Mouse (Mus musculus) lung, postnatal 25 days (tissue): Measurements from ENCODE around the gene Lgi4.
A peak's percentile ranks its signal among the peaks of the same experiment; 100 is the strongest.

Experiments used
- DNase-seq: peaks from one replicate; pipeline ENCODE4 v3.0.0; 2022; ENCODE audit warnings: low spot score

The Lgi4 gene

DNA sequence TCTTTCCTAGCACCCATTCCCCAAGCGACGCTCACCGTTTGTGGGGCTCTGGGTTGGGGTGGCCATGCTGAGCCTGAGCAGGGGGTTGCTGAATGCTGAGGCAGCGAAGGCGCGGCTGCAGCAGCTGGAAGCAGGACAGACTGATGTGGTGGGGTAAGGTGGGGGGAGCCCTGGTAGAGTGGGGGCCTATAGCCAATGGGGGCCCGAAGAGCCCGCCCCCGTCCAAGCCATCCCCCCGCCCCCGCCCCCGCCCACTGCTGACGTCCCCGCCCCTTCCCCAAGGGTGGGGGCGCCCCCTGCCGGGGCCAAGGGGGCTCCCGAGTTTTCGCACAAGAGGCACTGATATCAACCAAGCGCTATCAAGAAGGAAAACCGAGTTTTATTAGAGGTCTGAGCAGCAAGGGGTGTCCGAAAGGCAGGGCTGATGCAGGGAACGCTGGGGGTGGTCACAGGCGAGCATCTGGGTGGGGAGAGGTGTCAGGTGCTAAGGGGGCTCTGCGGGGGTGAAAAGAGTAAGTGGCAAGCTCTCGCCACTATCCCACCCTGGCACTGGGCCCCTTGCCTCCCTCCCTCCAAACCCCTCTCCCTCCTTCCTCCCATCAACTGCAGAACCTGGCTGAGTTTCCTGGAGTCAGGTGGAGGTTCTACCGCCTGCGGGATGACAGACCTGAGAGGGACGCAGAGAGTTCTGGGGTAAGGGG lies 7.7 kb upstream of the Lgi4 start, which contains the start of gene Fxyd7:
TSS of gene Fxyd7 (minus strand) at position 147 of the 701 bp plus-strand sequence.
- DNase-seq: no peak

DNA sequence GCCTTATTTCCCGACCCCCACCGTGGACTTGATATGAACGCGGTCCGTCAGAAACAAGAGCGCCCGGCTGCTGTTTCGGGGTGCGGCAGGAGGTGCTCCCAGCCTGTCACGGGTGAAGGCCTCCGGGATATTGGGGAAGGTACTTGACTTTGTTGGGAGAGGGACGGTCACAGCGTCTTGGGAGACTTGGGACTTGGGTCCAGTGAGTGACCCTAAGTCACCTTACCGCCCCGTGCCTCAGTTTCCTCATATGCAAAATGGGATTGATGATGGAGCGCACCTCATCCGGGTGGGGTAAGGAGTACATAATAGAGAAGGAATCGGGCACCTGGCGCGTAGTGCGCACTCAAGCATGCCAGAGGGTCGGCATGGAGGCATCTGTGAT lies 6.9 kb upstream of the Lgi4 start:
- no peak for DNase-seq

DNA sequence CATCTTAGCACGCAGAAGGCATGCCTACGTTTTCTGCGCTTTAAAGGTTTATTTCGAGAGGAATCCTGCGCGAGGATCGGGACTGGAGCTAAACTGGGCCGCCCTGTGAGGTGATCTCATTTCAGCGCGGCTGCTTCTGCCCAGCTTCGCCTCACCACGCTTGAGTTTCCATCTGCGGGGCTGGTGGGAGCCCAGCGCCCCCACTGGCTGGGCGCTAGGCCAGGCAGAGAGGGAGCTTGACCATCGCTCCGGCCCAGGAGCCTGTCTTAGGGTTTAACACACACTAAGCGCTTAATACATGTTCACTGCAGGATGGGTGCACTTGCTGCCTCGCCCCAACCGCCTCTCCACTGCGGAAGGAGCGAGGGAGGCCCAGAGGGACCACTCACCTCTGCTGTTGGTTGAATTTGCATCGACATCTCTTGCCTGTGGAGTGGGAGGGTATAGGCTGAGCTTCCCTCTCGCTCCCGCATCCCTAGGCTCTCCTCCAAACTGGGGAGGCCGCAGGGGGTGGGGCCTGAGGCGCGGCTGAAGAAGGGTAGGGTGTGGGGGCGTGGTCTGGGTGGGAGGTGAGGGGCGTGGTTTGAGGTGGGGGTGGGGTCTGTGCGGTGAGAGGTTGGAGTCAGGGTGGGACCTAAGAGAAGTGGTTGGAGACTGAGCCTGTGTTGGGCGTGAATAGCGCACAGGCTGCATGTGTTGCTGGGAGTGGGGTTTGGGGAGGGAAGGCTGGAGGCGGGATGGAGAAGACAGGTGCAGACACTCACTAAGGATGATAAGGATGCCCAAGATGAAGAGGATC lies 6.3 kb upstream of the Lgi4 start:
- no peak for DNase-seq

DNA sequence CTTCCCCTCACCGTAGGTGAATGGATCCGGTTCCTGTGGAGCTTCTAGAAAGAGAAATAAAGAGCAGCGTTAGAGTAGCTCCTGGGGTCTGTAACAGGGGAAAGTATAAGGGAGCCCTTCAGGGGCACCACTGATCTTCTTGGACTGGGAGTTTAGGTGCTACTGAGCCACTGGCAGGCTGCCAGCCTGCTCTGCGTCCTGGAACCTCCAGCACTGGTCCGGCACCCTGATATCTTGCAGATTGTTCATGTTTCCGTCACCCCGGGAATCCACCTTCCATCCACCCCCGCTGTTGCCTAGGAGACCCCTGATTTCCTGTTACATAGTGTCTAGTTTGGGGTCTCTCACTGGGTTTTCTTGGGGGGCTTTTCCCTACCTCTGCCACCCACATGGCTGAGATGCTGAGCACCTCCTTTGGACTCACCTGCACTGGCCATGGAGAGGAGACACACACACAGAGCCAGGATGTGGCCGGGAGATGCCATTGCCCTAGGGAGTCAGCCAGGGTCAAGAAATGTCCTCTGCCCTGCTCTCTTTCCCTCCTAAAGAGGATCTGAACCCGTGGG lies 5.2 kb upstream of the Lgi4 start:
- DNase-seq: no peak

DNA sequence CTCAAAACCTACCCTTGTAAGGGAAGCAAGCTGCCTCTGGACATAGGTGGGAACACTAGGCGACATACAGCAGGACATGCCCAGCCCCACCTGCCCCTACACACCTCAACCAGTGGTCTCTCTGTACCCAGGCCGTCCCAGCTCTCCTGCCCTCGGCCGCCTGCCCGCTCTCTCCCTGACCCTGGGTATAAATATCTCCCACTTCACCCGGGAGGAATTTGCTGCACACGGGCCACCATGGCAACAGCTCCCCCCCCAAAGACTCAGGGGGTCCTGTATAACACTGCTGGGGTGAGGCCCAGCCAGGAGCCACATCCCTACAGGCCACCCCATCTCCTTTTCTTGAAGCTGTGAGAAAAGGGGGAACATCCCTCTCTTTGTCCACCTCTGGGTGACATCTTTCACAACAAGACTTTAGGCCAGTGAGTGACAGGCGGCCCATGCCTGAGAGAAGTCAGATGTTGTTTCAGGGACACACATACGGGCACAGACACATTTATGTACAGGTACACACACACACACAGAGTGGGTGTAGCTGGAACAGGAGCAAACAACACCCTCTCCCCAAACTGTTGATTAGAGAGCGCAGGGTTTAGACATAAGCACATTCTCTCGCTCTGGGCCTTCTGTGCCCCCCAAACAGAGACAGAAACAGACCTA lies 4.4 kb upstream of the Lgi4 start:
- DNase-seq: no peak

DNA sequence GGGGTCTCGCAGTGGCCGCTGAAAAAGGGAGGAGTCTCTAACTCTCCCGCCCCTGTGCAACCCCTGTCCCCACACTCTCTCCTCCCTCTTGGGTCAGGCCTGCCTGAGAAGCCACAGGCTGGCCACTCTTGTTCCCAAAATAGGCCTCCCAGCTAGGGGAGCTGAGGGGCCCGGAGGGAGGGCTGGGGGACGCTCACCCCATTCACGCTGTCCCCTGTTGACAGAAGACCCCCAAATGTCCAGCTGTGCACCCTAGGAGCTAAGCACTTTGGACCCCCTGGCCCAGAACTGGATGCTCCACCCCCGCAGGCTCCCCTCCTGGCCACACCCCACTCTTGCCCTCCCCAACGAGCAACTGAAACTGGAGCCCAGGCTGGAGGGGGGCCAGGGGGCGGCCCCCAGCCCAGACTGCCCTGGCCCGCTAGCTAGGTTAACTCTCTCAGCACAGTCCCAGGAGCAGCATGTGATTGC lies 3.8 kb upstream of the Lgi4 start:
- DNase-seq: peak; percentile 68

DNA sequence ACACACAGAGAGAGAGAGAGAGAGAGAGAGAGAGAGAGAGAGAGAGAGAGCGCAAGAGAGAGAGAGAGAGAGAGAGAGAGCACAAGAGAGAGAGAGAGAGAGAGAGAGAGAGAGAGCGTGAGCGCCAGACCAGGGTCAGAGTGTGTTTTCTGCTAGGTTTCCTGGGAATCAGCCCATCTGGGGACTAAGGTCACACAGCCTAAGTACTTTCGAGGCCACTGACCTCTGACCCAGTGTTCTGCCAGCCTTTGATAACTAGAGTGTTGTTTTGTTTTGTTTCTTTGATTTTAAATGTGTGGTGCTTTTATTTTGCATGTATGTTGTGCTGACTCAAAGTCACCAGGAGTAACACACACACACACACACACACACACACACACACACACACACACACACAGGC lies 3.3 kb upstream of the Lgi4 start:
- DNase-seq: peak; percentile 41

DNA sequence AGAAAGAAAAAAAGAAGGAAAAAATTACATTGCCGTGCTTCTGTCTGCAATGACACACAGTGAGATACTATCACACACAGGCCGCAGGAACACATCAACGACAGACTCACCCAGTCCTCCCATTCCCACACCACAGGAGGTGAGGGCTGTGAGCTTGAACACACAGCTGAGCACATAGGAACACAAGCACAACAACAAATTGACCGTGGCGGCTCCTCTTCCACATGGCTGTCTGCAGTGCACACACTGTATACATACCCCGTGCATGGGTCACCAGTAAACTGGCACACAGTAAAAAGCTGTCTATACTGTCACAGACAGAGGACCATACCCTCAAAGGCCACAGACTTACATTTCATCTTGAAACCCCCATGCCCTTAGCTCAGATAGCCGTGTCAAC lies 2.7 kb upstream of the Lgi4 start:
- no peak for DNase-seq

DNA sequence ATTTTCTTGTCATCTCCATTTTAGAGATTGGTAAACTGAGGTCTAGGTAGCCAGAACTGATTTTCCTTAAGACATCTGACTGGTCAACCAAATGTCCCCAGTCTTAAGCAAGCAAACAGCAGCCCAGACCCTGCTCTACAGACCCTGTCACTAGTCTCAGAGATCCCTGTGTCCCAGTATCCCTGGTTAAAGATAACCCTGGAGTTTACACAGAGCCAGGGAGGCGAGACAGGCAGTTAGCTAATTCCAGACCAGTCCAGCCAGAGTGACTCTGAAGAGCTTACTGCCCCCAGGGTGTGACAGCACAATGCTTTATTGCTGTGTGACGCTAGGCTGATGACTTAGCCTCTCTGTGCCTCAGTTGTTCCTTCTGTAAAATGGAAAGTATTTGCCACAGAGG lies 2.1 kb upstream of the Lgi4 start, which contains the start of gene Fxyd1:
TSS of gene Fxyd1 (minus strand) at position 129 of the 400 bp plus-strand sequence.
- DNase-seq: no peak

DNA sequence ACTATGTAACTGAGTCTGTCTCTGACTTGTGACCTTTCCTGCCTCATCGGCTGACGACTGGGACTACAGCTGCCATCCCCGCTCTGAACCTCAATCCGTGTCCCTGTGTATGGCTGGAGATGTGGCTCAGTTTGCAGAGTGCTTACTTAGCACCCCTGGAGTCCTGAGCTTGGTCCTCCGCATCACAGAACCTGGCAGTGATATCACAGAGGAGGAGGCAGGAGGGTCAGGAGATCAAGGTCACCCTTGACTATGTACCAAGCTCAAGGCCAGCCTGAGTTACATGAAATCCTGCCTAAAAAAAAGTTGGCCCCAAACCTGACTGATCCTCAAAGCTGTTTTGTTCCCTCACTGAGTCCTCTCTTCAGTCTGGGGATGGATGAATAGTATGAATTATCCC lies 1.4 kb upstream of the Lgi4 start:
- DNase-seq: no peak

DNA sequence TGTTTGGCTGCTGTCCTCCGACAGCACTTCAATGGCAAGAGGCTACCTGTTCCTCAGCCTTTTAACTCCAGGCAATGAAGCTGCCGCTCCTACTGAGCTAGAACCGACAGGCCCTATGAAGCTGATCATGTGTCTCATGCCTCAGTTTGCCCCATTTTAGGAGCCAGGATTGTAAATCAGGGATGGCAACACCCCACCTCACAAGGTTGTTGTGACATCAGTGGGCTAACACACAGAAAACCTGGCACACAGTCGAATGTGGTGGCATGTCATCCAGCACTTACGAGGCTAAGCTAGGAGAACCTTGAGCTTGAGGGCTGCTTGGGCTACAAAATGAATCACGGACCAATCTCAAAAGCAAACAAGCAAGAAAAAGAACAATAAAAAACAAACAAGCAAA lies 931 bp upstream of the Lgi4 start:
- DNase-seq: no peak

DNA sequence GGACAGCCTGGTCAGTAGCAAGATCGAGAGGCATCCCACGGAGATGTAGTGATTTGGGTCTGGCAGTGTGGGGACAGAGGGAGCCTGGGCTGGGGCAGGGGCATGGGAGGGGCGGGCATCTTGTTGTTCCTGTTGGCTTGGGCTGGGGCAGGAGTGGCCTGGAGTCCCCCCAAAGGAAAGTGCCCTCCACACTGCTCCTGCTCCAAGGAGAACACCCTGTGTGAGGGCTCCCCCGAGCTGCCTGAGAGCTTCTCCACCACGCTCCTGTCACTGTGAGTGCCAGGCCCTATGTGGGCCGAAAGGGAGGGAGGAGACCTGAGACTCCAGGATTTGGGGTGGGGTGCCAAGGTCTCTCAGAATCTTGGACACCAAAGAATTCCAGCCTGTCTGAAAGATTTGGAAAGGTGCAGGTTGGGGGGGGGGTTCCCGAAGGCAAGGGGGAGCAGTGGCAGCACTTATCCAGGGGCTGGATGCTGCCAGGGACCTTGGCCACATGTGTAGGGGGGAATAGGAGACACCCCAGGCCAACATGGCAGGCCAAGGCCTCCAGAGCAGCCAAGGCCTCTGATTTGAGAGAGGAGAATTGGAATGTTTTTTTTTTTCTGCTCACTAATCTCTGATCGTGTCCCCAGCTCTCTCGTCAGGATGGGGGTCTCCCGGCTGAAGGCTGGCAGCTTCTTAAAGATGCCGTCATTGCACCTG lies 928 bp downstream of the Lgi4 start:
- no peak for DNase-seq

DNA sequence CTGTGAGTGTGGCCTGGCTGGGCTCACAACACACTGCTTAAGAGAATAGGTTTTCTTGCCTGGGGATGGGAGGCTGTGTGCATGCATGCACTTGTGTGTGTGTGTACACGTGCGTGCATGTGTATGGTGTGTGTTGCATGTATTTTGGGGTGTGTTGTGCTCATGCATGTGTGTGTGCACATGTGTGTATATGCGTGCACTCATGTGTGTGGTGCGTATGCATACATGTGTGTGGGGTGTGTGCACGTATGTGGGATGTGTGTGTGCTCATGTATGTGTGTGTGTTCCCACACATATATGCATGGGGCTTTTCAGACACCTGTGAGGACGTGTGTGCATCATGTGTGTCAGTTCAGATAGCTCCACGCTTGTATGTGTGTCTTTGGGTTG lies 1.5 kb downstream of the Lgi4 start:
- DNase-seq: no peak

DNA sequence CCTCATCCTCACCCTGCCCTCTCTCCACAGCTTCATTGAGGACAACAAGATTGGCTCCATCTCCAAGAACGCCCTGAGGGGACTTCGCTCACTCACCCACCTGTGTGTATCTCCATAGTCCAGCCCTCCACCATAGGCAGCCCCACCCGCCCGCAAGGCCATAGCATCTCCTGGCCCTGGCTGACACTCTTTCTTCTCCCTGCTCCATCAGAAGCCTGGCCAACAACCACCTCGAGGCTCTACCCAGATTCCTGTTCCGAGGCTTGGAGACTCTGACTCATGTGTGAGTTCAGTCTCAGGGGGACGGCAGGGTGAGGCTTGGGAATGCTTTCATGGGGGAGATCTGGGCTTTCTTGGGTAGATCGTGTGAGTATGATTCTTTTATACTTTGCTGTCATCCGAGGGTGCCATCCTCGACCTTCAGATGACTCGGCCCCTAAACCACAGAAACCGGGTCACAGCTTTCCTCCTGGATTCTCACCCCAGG lies 4.0 kb downstream of the Lgi4 start:
- no peak for DNase-seq

DNA sequence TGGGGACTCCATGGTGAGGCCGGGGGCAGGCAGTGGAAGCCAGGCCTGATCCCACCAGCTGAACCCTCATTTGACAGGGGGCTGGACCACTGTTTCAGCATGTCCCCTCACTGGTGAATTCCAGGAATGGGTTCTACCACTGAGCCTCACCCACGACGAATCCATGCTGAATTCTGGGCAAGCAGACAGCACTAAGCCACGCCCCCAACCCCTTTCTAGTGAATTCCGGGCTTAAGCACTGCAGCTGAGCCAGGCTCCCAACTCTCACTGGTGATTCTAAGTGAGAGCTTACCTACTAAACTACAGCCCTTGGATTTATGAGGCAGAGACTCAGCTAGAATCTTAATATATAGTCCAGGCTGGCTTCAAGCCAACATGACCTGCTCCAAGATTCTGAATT lies 8.7 kb downstream of the Lgi4 start:
- DNase-seq: no peak

DNA sequence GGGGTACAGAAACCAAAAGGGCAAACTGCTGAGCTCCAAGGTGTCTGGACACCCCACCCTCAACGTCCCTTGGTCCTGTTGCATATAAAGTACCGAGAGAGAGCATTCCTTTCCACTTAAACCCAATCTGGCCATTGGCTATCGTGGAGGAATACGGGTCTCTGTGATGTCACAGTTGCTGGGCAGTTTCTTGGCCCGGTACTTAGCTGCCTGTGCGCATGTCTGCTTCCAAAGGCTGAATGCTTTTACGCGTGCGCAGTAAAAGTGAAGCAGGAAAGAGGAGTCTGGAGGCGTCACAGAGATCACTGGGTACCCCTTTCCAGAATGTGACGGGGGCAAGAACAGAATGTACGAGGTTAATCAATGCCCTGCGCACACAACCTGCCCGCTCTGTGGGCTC lies 10.3 kb downstream of the Lgi4 start:
- DNase-seq: no peak

DNA sequence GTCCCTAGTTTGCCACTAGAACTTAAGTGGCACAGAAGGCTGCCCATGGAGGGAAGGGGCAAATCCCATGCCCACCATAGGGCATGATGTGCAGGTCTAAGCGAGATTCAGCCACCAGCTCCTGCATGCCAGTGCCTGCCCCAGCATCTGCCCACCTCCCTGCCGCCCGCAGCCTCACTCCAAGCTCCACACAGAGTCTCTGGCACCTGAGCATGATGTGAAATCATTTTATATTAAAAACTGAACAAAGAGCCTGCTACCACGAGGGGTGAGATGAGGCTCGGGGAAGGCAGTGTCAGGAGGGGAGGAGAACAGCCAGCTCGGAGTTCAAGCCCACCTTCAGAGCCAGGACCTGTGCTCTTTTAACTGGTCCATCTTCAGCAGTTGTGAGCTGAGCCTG lies 11.2 kb downstream of the Lgi4 start:
- DNase-seq: no peak

DNA sequence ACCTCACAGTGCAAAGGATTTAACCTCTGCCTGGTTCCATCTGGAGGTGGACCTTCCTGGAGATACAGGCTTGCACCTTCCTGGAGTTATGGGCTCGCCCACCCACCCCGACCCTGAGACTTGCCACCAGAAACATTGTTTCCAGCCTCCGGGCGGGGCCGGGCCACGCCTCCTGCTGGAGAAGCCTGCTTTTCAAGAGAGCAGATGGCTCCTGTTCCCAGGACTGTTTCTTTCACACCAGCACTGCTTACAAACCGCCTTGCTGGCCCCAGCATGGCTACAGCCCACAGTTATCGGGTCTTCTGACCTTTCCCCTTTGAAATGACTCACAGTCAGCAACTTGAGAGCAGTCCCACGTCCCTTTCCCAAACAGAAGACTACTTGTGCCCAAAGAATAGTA lies 13.2 kb downstream of the Lgi4 start:
- no peak for DNase-seq

DNA sequence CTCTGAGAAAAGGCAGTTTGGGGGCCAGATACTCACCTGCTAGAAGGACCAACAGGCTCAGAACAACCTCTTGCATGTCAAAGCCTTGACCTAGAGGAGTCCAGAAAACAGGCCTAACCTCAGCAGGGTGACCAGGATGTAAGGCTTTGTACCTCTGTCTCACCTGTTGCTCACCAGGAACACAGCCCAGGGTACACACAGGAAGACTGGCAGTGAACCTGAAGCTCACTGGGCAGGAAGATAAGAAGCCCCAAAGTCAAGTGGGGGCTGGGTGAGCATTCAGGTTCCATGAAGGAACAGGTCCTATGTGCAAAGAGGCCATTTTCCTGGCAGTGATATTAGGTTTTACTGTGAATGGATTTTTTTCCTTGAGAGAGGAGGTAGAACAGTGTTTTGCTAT lies 14.4 kb downstream of the Lgi4 start:
- no peak for DNase-seq

DNA sequence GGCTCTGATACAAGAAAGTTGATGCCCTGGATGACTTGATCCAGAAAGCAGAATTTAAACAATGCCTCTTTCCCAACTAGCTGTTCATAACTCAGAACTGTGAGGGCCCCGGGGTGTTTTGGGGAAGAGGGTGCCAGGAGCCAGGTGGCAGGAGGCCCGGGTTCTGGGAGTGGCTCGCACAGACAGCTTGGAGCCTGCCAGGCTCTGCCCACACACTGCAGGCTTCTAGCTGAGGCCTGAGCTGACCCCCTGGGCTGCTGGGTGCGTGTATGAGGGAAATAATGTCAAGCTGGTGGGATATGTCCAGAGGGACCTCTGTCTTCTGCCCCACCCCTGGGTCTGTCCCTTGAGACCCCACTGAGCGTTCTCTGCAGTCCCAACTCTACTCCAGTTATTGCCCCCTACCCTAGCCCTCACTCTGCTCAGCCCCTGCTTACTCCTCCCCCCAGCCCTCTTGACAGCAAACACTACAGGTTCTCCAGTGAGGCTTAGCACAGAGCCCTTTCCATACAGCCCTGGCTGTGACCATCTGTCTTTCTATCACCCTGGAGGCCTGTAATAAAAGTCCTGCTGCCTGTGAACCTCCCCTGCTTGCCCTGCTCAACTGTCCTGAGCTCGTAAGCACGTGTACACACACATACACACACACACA lies 15.0 kb downstream of the Lgi4 start:
- DNase-seq: no peak

DNA sequence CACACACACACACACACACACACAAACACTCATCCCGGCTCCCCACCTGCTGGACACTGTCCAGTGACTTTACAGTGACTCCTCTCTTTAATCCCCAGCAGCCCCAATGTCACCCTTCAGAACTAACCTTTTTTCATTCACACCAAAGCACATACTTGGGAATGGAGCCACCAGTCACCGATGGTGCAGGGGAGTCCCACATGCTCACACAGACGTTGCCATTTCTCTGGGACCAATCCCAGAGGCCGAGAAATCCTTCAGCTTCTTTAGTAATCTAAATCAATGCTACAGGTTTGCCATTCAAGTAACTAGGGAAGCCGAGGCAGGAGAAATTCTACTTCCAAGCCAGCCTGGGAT lies 15.5 kb downstream of the Lgi4 start:
- DNase-seq: no peak
